Mouse (Mus musculus): ENCODE data around the gene Pctp. TPM values are rescaled to one million over a fixed set of nuclear protein-coding genes. Genes with fewer than 3 reads are reported as not detected.

Gene Pctp
- polyA plus RNA-seq, 2 experiments, result 2.3 to 3.9 TPM

DNA sequence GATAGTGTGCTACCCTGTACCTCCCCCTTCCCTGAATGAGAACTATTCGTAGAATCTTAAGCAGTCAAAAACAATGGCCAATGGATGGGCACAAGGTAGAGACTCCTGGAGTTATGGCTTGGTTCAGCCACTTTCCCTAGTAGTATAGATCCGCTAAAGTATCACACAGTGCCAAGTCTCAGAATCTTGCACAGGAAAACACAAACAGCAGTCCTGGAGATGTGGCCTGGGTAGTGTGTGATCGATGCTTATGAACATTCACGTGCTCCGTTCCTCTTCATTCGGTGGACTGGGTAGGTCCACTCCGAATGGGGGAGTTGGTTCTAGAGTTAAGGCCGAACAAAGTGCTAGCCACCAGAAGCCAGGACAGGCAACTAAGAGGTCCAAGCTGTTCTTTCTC lies 26.1 kb upstream of the Pctp start:
- H3K4me3 ChIP-seq (replicated peaks; ENCODE audit: low read length), result no peak overlapping the region
- DNase-seq (ENCODE audit: low spot score), result no peak
- no peak overlapping the region for H3K9ac ChIP-seq (ENCODE audit: low read depth, low read length, severe bottlenecking)
- H3K36me3 ChIP-seq (ENCODE audit: control insufficient read depth, insufficient read depth, low read length), result no peaks in the 10 kb centered on the region
- no peak overlapping the region for H3K4me2 ChIP-seq (replicated peaks; ENCODE audit: low read depth, low read length, severe bottlenecking)
- H3K4me1 ChIP-seq (ENCODE audit: control insufficient read depth, insufficient read depth, low read length), result peaks cover 43% of the 10 kb centered on the region
- no peaks in the 10 kb centered on the region for H3K9me3 ChIP-seq (ENCODE audit: control insufficient read depth, low read length)
- H3K27me3 ChIP-seq (ENCODE audit: control insufficient read depth, insufficient read depth, low read length), result no peaks in the 10 kb centered on the region
- no peak overlapping the region for H3K27ac ChIP-seq (replicated peaks; ENCODE audit: low read depth, low read length)
- no peak for TF ChIP-seq POLR2A (IDR thresholded peaks at IDR 0.05; ENCODE audit: borderline replicate concordance, extremely low read depth, insufficient read depth, insufficient read length)
- 88% methylated on average over 8 of the region's 8 CpGs for WGBS
- ATAC-seq (ENCODE audit: low FRiP score, low read depth), result no peak

- DNase-seq (ENCODE audit: low spot score) (no peak), ATAC-seq (ENCODE audit: low FRiP score, low read depth) (no peak)
- no peak for TF ChIP-seq POLR2A (IDR thresholded peaks at IDR 0.05; ENCODE audit: borderline replicate concordance, extremely low read depth, insufficient read depth, insufficient read length)
- Histone ChIP-seq H3K4me2 (replicated peaks; ENCODE audit: low read depth, low read length, severe bottlenecking) (no peak overlapping the region), H3K36me3 (ENCODE audit: control insufficient read depth, insufficient read depth, low read length) (no peaks in the 10 kb centered on the region), H3K9ac (ENCODE audit: low read depth, low read length, severe bottlenecking) (no peak overlapping the region), H3K27me3 (ENCODE audit: control insufficient read depth, insufficient read depth, low read length) (no peaks in the 10 kb centered on the region), H3K4me3 (replicated peaks; ENCODE audit: low read length) (no peak overlapping the region), H3K27ac (replicated peaks; ENCODE audit: low read depth, low read length) (no peak overlapping the region), H3K4me1 (ENCODE audit: control insufficient read depth, insufficient read depth, low read length) (peaks cover 35% of the 10 kb centered on the region), H3K9me3 (ENCODE audit: control insufficient read depth, low read length) (no peaks in the 10 kb centered on the region)
- WGBS, result 23% methylated on average over 7 of the region's 7 CpGs
Observed at GRCm38 (mm10) chr11:90027216-90027615, 24.5 kb upstream of the Pctp start.

- Histone ChIP-seq H3K27ac (replicated peaks; ENCODE audit: low read depth, low read length) (no peak overlapping the region), H3K36me3 (ENCODE audit: control insufficient read depth, insufficient read depth, low read length) (no peaks in the 10 kb centered on the region), H3K9me3 (ENCODE audit: control insufficient read depth, low read length) (no peaks in the 10 kb centered on the region), H3K4me3 (replicated peaks; ENCODE audit: low read length) (no peak overlapping the region), H3K27me3 (ENCODE audit: control insufficient read depth, insufficient read depth, low read length) (no peaks in the 10 kb centered on the region), H3K9ac (ENCODE audit: low read depth, low read length, severe bottlenecking) (no peak overlapping the region), H3K4me2 (replicated peaks; ENCODE audit: low read depth, low read length, severe bottlenecking) (no peak overlapping the region), H3K4me1 (ENCODE audit: control insufficient read depth, insufficient read depth, low read length) (peaks cover 35% of the 10 kb centered on the region)
- ATAC-seq (ENCODE audit: low FRiP score, low read depth), result no peak
- no peak for TF ChIP-seq POLR2A (IDR thresholded peaks at IDR 0.05; ENCODE audit: borderline replicate concordance, extremely low read depth, insufficient read depth, insufficient read length)
- WGBS, result 48% methylated on average over 5 of the region's 5 CpGs
- DNase-seq (ENCODE audit: low spot score), result no peak
Observed at GRCm38 (mm10) chr11:90026802-90027174, 24.1 kb upstream of the Pctp start.

GRCm38 (mm10) chr11:90025891-90026801 lies 23.5 kb upstream of the Pctp start:
- WGBS, result 34% methylated on average over 14 of the region's 14 CpGs
- no peaks in the 10 kb centered on the region for H3K36me3 ChIP-seq (ENCODE audit: control insufficient read depth, insufficient read depth, low read length)
- no peak overlapping the region for H3K9ac ChIP-seq (ENCODE audit: low read depth, low read length, severe bottlenecking)
- no peak overlapping the region for H3K4me2 ChIP-seq (replicated peaks; ENCODE audit: low read depth, low read length, severe bottlenecking)
- no peaks in the 10 kb centered on the region for H3K27me3 ChIP-seq (ENCODE audit: control insufficient read depth, insufficient read depth, low read length)
- no peak for TF ChIP-seq POLR2A (IDR thresholded peaks at IDR 0.05; ENCODE audit: borderline replicate concordance, extremely low read depth, insufficient read depth, insufficient read length)
- ATAC-seq (ENCODE audit: low FRiP score, low read depth), result no peak
- DNase-seq (ENCODE audit: low spot score), result no peak
- no peak overlapping the region for H3K27ac ChIP-seq (replicated peaks; ENCODE audit: low read depth, low read length)
- peaks cover 32% of the 10 kb centered on the region for H3K4me1 ChIP-seq (ENCODE audit: control insufficient read depth, insufficient read depth, low read length)
- H3K9me3 ChIP-seq (ENCODE audit: control insufficient read depth, low read length), result no peaks in the 10 kb centered on the region
- no peak overlapping the region for H3K4me3 ChIP-seq (replicated peaks; ENCODE audit: low read length)

DNA sequence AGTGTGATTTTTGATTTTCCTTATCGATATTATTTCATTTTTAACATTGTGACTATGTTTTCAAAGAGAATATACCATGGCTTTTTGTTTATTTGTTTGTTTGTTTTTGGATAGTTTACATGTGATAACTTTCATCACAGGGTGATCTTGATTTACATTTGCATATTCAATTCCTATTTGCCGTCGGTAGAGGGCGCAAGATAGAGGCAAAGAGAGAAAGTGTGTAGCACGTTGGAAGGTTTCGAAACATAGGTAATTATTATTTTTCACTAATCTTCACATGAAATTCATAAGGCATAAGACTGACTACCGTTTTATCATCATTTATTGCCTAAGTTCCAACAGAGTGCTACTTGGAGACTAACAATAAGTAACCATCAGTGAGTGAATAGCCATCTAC lies 16.5 kb upstream of the Pctp start:
- DNase-seq (ENCODE audit: low spot score), result no peak
- Histone ChIP-seq H3K4me1 (ENCODE audit: control insufficient read depth, insufficient read depth, low read length) (peaks cover 3% of the 10 kb centered on the region; the same call in 1 of the 2 replicates), H3K27ac (replicated peaks; ENCODE audit: low read depth, low read length) (no peak overlapping the region), H3K9ac (ENCODE audit: low read depth, low read length, severe bottlenecking) (no peak overlapping the region), H3K27me3 (ENCODE audit: control insufficient read depth, insufficient read depth, low read length) (no peaks in the 10 kb centered on the region), H3K4me2 (replicated peaks; ENCODE audit: low read depth, low read length, severe bottlenecking) (no peak overlapping the region), H3K4me3 (replicated peaks; ENCODE audit: low read length) (no peak overlapping the region), H3K9me3 (ENCODE audit: control insufficient read depth, low read length) (no peaks in the 10 kb centered on the region), H3K36me3 (ENCODE audit: control insufficient read depth, insufficient read depth, low read length) (no peaks in the 10 kb centered on the region)
- ATAC-seq (ENCODE audit: low FRiP score, low read depth), result no peak
- 18% methylated on average over 7 of the region's 7 CpGs for WGBS
- TF ChIP-seq POLR2A (IDR thresholded peaks at IDR 0.05; ENCODE audit: borderline replicate concordance, extremely low read depth, insufficient read depth, insufficient read length), result no peak
